Mouse (Mus musculus) kidney, embryonic 15.5 days (tissue): ENCODE measurements at regions not wholly inside any gene's neighbourhood (a gene's known extent, or its start where the extent isn't known, plus 50 kb on each side); places are given as distances from the start of the nearest gene placed in this dataset.

Source experiments
- ATAC-seq: fragments of 200-750 bp; cut with Nextera tagmentation; replicated peaks from 2 replicates; pipeline ENCODE4 v1.8.0; 2017; ENCODE audit warnings: moderate TSS enrichment; ENCODE audit not compliant: low FRiP score
- H3K27ac ChIP-seq: fragments of 300-500 bp; sonication (generic); 2 replicates; pipeline ENCODE4 v1.5.1; 2015; ENCODE audit warnings: mild to moderate bottlenecking, inconsistent platforms
- H3K27me3 ChIP-seq: fragments of 300-500 bp; sonication (generic); 2 replicates; pipeline ENCODE4 v1.6.1; 2015; ENCODE audit warnings: inconsistent platforms
- H3K36me3 ChIP-seq: fragments of 300-500 bp; sonication (generic); 2 replicates; pipeline ENCODE4 v1.6.1; 2015; ENCODE audit warnings: inconsistent platforms
- H3K4me1 ChIP-seq: fragments of 300-500 bp; sonication (generic); 2 replicates; pipeline ENCODE4 v1.6.1; 2015; ENCODE audit warnings: inconsistent platforms
- H3K4me2 ChIP-seq: fragments of 300-500 bp; sonication (generic); 2 replicates; pipeline ENCODE4 v1.6.1; 2015; ENCODE audit warnings: moderate library complexity, mild to moderate bottlenecking, inconsistent platforms
- H3K4me3 ChIP-seq: fragments of 300-500 bp; sonication (generic); replicated peaks from 2 replicates; pipeline ENCODE4 v1.5.1; 2015; ENCODE audit warnings: mild to moderate bottlenecking, inconsistent platforms
- H3K9ac ChIP-seq: fragments of 300-500 bp; sonication (generic); 2 replicates; pipeline ENCODE4 v1.6.1; 2015; ENCODE audit warnings: mild to moderate bottlenecking, inconsistent platforms
- H3K9me3 ChIP-seq: fragments of 300-500 bp; sonication (generic); replicated peaks from 2 replicates; pipeline ENCODE4 v1.6.1; 2016; ENCODE audit warnings: inconsistent platforms
- WGBS: fragments of 180-500 bp; shearing (Covaris S2); methylation state at CpG from one replicate; pipeline ENCODE4 v1.1.7; 2015; ENCODE audit warnings: mixed read lengths; 5-methylcytosine and 5-hydroxymethylcytosine counted together

- no peak for ATAC-seq
- H3K4me3 ChIP-seq = no peak overlapping the region
- WGBS = 78% methylated on average over 4 of the region's 4 CpGs
- H3K9ac ChIP-seq = no peak overlapping the region
- no peak overlapping the region for H3K27ac ChIP-seq
- H3K4me2 ChIP-seq = no peak overlapping the region
- 0 out of 2 replicates have a peak, but pooled peaks cover 3% of the 10 kb centered on the region for H3K27me3 ChIP-seq
- no peaks in the 10 kb centered on the region for H3K36me3 ChIP-seq
- no peaks in the 10 kb centered on the region for H3K9me3 ChIP-seq
- peaks cover 3% of the 10 kb centered on the region; the same call in 1 of the 2 replicates for H3K4me1 ChIP-seq
These were observed 69.6 kb upstream of the Slc35b4 start for GRCm38 (mm10) chr6:34246512-34246911.

- H3K9me3 ChIP-seq = no peaks in the 10 kb centered on the region
- H3K36me3 ChIP-seq = no peaks in the 10 kb centered on the region
- peaks cover 8% of the 10 kb centered on the region for H3K4me1 ChIP-seq
- H3K4me2 ChIP-seq = no peak overlapping the region
- 74% methylated on average over 3 of the region's 3 CpGs for WGBS
- no peak overlapping the region for H3K27ac ChIP-seq
- H3K9ac ChIP-seq = no peak overlapping the region
- H3K4me3 ChIP-seq = no peak overlapping the region
- no peaks in the 10 kb centered on the region for H3K27me3 ChIP-seq
- ATAC-seq = no peak
These were observed 66.1 kb upstream of the Slc35b4 start for GRCm38 (mm10) chr6:34243001-34243400.

GRCm38 (mm10) chr6:34242486-34242885, 65.6 kb upstream of the Slc35b4 start:
- Histone ChIP-seq H3K36me3 (no peaks in the 10 kb centered on the region), H3K4me2 (no peak overlapping the region), H3K9me3 (no peaks in the 10 kb centered on the region), H3K9ac (no peak overlapping the region), H3K4me3 (no peak overlapping the region), H3K27ac (no peak overlapping the region), H3K27me3 (no peaks in the 10 kb centered on the region), H3K4me1 (peaks cover 11% of the 10 kb centered on the region)
- WGBS = 28% methylated on average over 9 of the region's 9 CpGs
- ATAC-seq = no peak

GRCm38 (mm10) chr6:34235132-34235531, 58.2 kb upstream of the Slc35b4 start:
- Histone ChIP-seq H3K27ac (no peak overlapping the region), H3K4me1 (peaks cover 8% of the 10 kb centered on the region; the same call in 1 of the 2 replicates), H3K4me3 (no peak overlapping the region), H3K4me2 (no peak overlapping the region), H3K9ac (no peak overlapping the region), H3K27me3 (no peaks in the 10 kb centered on the region), H3K36me3 (no peaks in the 10 kb centered on the region), H3K9me3 (no peaks in the 10 kb centered on the region)
- WGBS = 50% methylated on average over 10 of the region's 10 CpGs
- ATAC-seq = no peak

- Histone ChIP-seq H3K4me3 (no peak overlapping the region), H3K9me3 (no peaks in the 10 kb centered on the region), H3K27me3 (no peaks in the 10 kb centered on the region), H3K27ac (no peak overlapping the region), H3K9ac (no peak overlapping the region), H3K4me2 (no peak overlapping the region), H3K4me1 (peaks cover 10% of the 10 kb centered on the region; the same call in 1 of the 2 replicates), H3K36me3 (no peaks in the 10 kb centered on the region)
- ATAC-seq = no peak
- WGBS = 87% methylated on average over 5 of the region's 5 CpGs
These were observed 57.6 kb upstream of the Slc35b4 start for GRCm38 (mm10) chr6:34234443-34235020.

DNA sequence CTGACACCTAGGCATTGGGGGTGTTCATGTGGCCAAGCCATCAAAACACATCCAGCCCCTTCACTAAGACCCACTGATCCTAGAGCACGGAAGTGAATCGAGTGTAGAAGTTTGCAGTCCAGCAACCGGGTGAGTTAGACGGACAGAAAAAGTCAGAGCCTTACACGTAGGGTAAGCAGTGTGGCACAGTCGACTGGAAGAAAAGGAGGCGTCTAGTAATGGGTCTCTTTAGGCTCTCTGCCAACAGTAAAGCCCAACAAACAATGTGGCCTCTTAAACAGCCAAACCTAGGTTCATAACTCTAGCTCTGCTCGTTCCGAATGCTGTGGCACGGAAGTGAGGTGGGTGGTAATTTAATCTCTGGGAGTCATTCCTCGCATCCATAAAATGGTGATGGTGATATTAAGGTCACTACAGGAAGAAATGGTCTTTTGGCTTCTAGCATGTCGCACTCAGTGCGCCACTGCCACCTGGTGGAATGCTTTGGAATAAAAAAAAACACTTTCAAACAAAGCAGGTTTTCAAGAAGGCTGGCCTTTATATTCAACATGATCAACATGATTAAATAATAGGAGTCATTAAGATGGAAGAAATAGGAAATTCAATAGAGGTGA, 54.0 kb upstream of the Slc35b4 start:
- no peaks in the 10 kb centered on the region for H3K9me3 ChIP-seq
- no peak overlapping the region for H3K4me3 ChIP-seq
- H3K36me3 ChIP-seq = no peaks in the 10 kb centered on the region
- WGBS = 29% methylated on average over 13 of the region's 13 CpGs
- 0 out of 2 replicates have a peak overlapping the region, but pooled peaks have one; percentile 9 for H3K27ac ChIP-seq
- no peak overlapping the region for H3K4me2 ChIP-seq
- H3K9ac ChIP-seq = no peak overlapping the region
- no peaks in the 10 kb centered on the region for H3K27me3 ChIP-seq
- ATAC-seq = 0 out of 2 replicates have a peak, but pooled peaks have one; percentile 18
- peaks cover 3% of the 10 kb centered on the region; the same call in 1 of the 2 replicates for H3K4me1 ChIP-seq

DNA sequence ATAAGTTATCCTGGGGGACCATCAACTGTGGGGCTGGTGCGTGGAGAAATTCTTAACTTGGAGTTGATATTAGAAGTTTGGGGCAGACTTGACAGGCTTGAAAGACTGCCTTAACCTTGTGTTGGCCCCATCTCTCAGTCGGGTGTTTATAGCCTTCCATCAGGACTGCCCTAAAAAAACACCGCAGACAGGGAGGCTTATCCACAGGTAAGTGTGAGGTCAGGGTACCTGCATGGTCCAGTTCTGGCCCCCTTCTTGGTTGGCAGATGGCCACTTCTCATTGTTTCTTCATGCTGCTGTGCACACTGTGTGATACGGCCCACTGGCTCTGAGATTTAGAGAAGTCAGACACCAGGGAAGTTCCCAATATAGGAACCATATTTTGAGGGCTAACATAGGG, 50.2 kb upstream of the Slc35b4 start:
- Histone ChIP-seq H3K4me3 (no peak overlapping the region), H3K9ac (no peak overlapping the region), H3K36me3 (no peaks in the 10 kb centered on the region), H3K27me3 (no peaks in the 10 kb centered on the region), H3K4me1 (peaks cover 3% of the 10 kb centered on the region; the same call in 1 of the 2 replicates), H3K27ac (no peak overlapping the region), H3K9me3 (no peaks in the 10 kb centered on the region), H3K4me2 (no peak overlapping the region)
- 34% methylated on average over 4 of the region's 4 CpGs for WGBS
- ATAC-seq = 0 out of 2 replicates have a peak, but pooled peaks have one; percentile 12
